Comparison of ENCODE assay signal across 8 mouse cellular contexts in genomic region chr10:117282049-117282448, GRCm38 (mm10). TPM values are rescaled to one million over a fixed set of nuclear protein-coding genes. Genes with fewer than 3 reads are reported as not detected.
DNase-seq lines count a peak whose midpoint lies in the region; ATAC-seq and TF ChIP-seq lines count a peak whose summit lies in the region.

TSS of gene Lyz2 (minus strand) at chr10:117282321.

- H3K9me3 ChIP-seq in hindbrain, postnatal 0 days (ENCODE audit: low read length), result no peaks in the 10 kb centered on the region

- no peak within 1 kb of the TSS for H3K9ac ChIP-seq in hindbrain, postnatal 0 days (replicated peaks; ENCODE audit: low read length)

- TF ChIP-seq CTCF in layer of hippocampus, adult 2 months (conservative IDR thresholded peaks at IDR 0.05), result no peak
- no peak for TF ChIP-seq CTCF in hindbrain, postnatal 0 days (IDR thresholded peaks at IDR 0.05; ENCODE audit: low read depth)
- TF ChIP-seq CTCF in lung, adult 2 months (IDR thresholded peaks at IDR 0.05; ENCODE audit: insufficient read depth, low read length), result no peak

- H3K4me2 ChIP-seq in hindbrain, postnatal 0 days (ENCODE audit: low read depth, low read length), result no peak within 1 kb of the TSS

- DNase-seq in layer of hippocampus, adult 2 months (ENCODE audit: low spot score in 2 of 2), result no peak
- DNase-seq in layer of hippocampus, adult 9-10 months (ENCODE audit: low spot score), result no peak
- DNase-seq in adrenal gland, postnatal 4 days (ENCODE audit: low spot score in 2 of 2), result no peak
- DNase-seq in gastrocnemius, postnatal 4 days (ENCODE audit: low spot score in 2 of 2), result no peak
- DNase-seq in hindbrain, postnatal 0 days (ENCODE audit: low spot score), result no peak
- no peak for DNase-seq in lung, adult 2 months
- DNase-seq in skeletal muscle tissue, adult 2 months (ENCODE audit: low read depth, low spot score), result peak; percentile 30
- DNase-seq in natural killer cell, adult 2 months (ENCODE audit: low spot score in 2 of 2), result no peak

- ATAC-seq in hindbrain, postnatal 0 days, result no peak

- no peaks in the 10 kb centered on the region for H3K4me1 ChIP-seq in hindbrain, postnatal 0 days (ENCODE audit: insufficient read depth, low read length)
- no peaks in the 10 kb centered on the region; the same call in none of the 2 replicates for H3K4me1 ChIP-seq in lung, adult 2 months (ENCODE audit: control insufficient read depth, insufficient read depth, low read length)

- no peak within 1 kb of the TSS for H3K27ac ChIP-seq in layer of hippocampus, adult 2 months
- no peak within 1 kb of the TSS for H3K27ac ChIP-seq in hindbrain, postnatal 0 days

- no peak within 1 kb of the TSS for H3K4me3 ChIP-seq in layer of hippocampus, adult 2 months
- H3K4me3 ChIP-seq in hindbrain, postnatal 0 days (ENCODE audit: low read length), result no peak within 1 kb of the TSS
- H3K4me3 ChIP-seq in lung, adult 2 months (replicated peaks; ENCODE audit: extremely low read depth, low read depth, low read length), result peak within 1 kb of the TSS; percentile 83

- no peaks in the 10 kb centered on the region for H3K36me3 ChIP-seq in hindbrain, postnatal 0 days (ENCODE audit: insufficient read depth, low read length)

- peak; percentile 79; the same call in 1 of the 2 replicates for TF ChIP-seq POLR2A in lung, adult 2 months (IDR thresholded peaks at IDR 0.05; ENCODE audit: borderline replicate concordance, extremely low read depth, low read depth, low read length)

- no peaks in the 10 kb centered on the region for H3K27me3 ChIP-seq in hindbrain, postnatal 0 days (ENCODE audit: insufficient read depth, low read length)

- WGBS in hindbrain, postnatal 0 days, result 67% methylated on average over 4 of the region's 4 CpGs
- 26% methylated on average over 4 of the region's 4 CpGs for WGBS in lung, adult 2 months

RNA-seq across cellular contexts. Expression of gene Lyz2, which starts in this region (rescaled TPM):
- total RNA-seq in layer of hippocampus, adult 2 months (2021), result 10 to 100 TPM; 11.5 to 14.1 TPM
- total RNA-seq in adrenal gland, postnatal 4 days (2021), result 10 to 100 TPM; 59.8 to 74.8 TPM
- total RNA-seq in gastrocnemius, postnatal 4 days (2021), result 10 to 100 TPM; 47.6 to 56.3 TPM
- 7.5 and 12.7 TPM in 2 replicates for total RNA-seq in hindbrain, postnatal 0 days (2014; rRNA removed)
- polyA plus RNA-seq in hindbrain, postnatal 0 days (2015; fragmentation: Nextera tagmentation; extraction: Ambion mirVana), result 25.6 and 26.1 TPM in 2 replicates
- polyA plus RNA-seq in lung, adult 2 months (2012; rRNA removed), result 3,937 and 4,776 TPM in 2 replicates

Comparison
In these comparisons a context has a peak if more than half of its experiments do, and no peak if none do; other contexts are left out.
1. RNA of gene Lyz2 (polyA plus RNA-seq): 3,937 to 4,776 TPM in lung, adult 2 months; 25.6 to 26.1 TPM in hindbrain, postnatal 0 days; every median in the first group is over 100 times any median in the second.